Mouse (Mus musculus) sigmoid colon, adult 10 weeks (tissue): ENCODE data around the gene Svopl. TPM values are rescaled to one million over a fixed set of nuclear protein-coding genes. Genes with fewer than 3 reads are reported as not detected.

Experiments used
- polyA plus RNA-seq: library from polyadenylated mRNA; stranded (reverse); fragments of 350-450 nt; fragmentation: Illumina TruSeq; extraction: RNeasy Lipid Tissue Mini Kit (QIAGEN cat#74804); gene quantifications from one replicate; pipeline ENCODE4 v1.2.3, GENCODE M21; 2014; ENCODE audit warnings: low read depth, low replicate concordance

Svopl gene
- polyA plus RNA-seq: 1.4 TPM

GRCm38 (mm10) chr6:38046838-38047237 is at the start of gene Svopl:
Gene Svopl, minus strand, starts transcription at chr6:38046996.

Other genes with a start within 250 kb of the Svopl start
- gene Trim24, start 176.2 kb downstream of the Svopl start, polyA plus RNA-seq: 90.2 TPM
- not detected for gene Tmem213, start 62.3 kb upstream of the Svopl start, polyA plus RNA-seq
- not detected for gene Atp6v0a4, start 77.6 kb upstream of the Svopl start, polyA plus RNA-seq
- 0.50 TPM for gene D630045J12Rik, start 207.0 kb upstream of the Svopl start, polyA plus RNA-seq